Mouse (Mus musculus): ENCODE measurements around the gene Hmox2. TPM values are rescaled to one million over a fixed set of nuclear protein-coding genes. Genes with fewer than 3 reads are reported as not detected.

Gene Hmox2
- total RNA-seq (2023): 40.3 TPM

GRCm38 (mm10) chr16:4725780-4726527, at the start of gene Hmox2:
TSS of gene Hmox2 (plus strand) at chr16:4726361.

GRCm38 (mm10) chr16:4679121-4680018, 46.8 kb upstream of the Hmox2 start, which contains the start of gene Coro7:
TSS of gene Coro7 (minus strand) at chr16:4679777.

GRCm38 (mm10) chr16:4718753-4719518, 7.2 kb upstream of the Hmox2 start, which contains the start of gene Nmral1:
TSS of gene Nmral1 (minus strand) at chr16:4719356.

GRCm38 (mm10) chr16:4789810-4790559, 63.8 kb downstream of the Hmox2 start, which contains the start of gene Cdip1:
TSS of gene Cdip1 (minus strand) at chr16:4790292.

Other genes starting within 250 kb of the Hmox2 start
- 0.83 TPM for gene Srl, start 184.5 kb upstream of the Hmox2 start, total RNA-seq (2023)
- 24.6 TPM for gene Tfap4, start 166.5 kb upstream of the Hmox2 start, total RNA-seq (2023)
- 0.62 TPM for gene Glis2, start 131.6 kb upstream of the Hmox2 start, total RNA-seq (2023)
- 40.4 TPM for gene Pam16, start 101.4 kb upstream of the Hmox2 start, total RNA-seq (2023)
- 0.47 TPM for gene Vasn, start 86.4 kb upstream of the Hmox2 start, total RNA-seq (2023)
- 29.1 TPM for gene Dnaja3, start 86.4 kb upstream of the Hmox2 start, total RNA-seq (2023)
- 191 TPM for gene Coro7, start 46.6 kb upstream of the Hmox2 start, total RNA-seq (2023)
- 3.2 TPM for gene Nmral1, start 7.0 kb upstream of the Hmox2 start, total RNA-seq (2023)
- gene Cdip1, start 63.9 kb downstream of the Hmox2 start, total RNA-seq (2023): 47.1 TPM
- not detected for gene 4930562C15Rik, start 109.1 kb downstream of the Hmox2 start, total RNA-seq (2023)
- 160 TPM for gene Ubald1, start 154.0 kb downstream of the Hmox2 start, total RNA-seq (2023)
- 76.2 TPM for gene Mgrn1, start 159.9 kb downstream of the Hmox2 start, total RNA-seq (2023)
- 48.4 TPM for gene Nudt16l1, start 212.4 kb downstream of the Hmox2 start, total RNA-seq (2023)
- gene Anks3, start 237.8 kb downstream of the Hmox2 start, total RNA-seq (2023): 63.4 TPM

All from CD4-positive naive resting alpha-beta T cell, adult 57 days (primary cell).